Mouse (Mus musculus): ENCODE measurements around the gene Rimbp2. TPM values are rescaled to one million over a fixed set of nuclear protein-coding genes. Genes with fewer than 3 reads are reported as not detected.
"Not testable (repeated sequence)": the region's sequence is repeated elsewhere in the genome, so short reads cannot be mapped to it uniquely, and the experiment has no call there.

Gene Rimbp2
- polyA plus RNA-seq, 1 experiment: 1.1 TPM

DNA sequence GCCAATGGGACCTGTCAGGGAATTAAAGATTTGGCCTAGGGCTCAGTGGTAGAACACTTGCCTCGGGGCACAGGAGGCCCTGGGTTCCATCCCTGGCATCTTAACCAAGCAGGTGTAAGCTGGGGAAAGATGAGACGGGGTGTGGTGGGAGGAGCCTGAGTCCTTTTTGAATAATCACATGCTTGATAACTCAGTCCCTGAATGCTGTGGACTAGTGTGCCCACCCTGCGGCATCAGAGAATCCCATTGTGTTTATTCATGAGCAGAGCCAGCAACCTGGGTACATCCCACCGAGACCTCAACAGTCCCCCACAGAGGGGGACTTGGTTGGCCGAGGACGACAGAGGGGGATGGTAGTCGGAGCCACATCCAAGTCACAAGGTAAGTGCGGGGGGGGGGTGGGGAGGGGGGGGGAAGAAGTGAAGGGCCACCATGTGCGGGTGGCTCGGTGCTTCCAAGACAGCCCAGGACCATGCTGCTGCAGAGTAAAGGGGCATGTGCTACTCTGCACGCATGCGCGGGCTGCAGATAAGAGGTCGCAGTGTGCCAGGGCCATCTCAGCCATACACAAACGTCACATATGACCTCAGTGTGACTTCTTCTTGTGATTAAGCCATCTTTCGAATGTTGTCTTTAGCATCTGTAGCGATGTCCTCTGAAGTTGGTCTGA is 214.0 kb downstream of the Rimbp2 start:
- 44% methylated on average over 17 of the region's 17 CpGs for WGBS
- TF ChIP-seq CTCF (IDR thresholded peaks at IDR 0.05; ENCODE audit: extremely low read depth, insufficient read length, insufficient replicate concordance, low read depth, low read length) (no peak), POLR2A (IDR thresholded peaks at IDR 0.05; ENCODE audit: low read depth, low read length) (no peak)
- Histone ChIP-seq H3K27ac (ENCODE audit: insufficient read depth, low read depth, low read length) (no peak overlapping the region), H3K27me3 (ENCODE audit: control insufficient read depth, insufficient read depth, low read length) (no peaks in the 10 kb centered on the region), H3K36me3 (ENCODE audit: control insufficient read depth, insufficient read depth, low read length) (no peaks in the 10 kb centered on the region), H3K4me3 (ENCODE audit: low read depth, low read length) (no peak overlapping the region), H3K4me1 (ENCODE audit: control insufficient read depth, insufficient read depth, insufficient read length, low read length) (no peaks in the 10 kb centered on the region)

DNA sequence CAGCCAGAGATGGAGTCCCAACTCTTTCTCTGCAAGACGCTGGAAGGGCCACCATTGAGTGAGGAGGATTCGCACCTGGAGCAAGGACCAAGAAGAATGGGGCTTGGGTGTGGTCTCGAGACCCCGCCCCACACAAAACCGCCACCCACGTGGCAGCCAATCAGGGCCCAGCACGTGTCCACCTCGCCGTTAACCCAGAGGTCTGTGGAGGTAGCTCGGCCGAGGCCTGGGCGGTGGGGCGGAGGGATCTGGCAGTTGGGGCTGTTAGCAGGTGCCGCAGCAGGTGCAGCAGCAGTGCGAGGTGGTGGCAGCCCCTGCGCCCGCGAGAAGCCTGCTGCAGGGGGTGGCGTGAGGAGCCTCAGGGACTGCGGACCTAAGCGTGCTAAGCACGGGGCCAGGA is 217.4 kb downstream of the Rimbp2 start:
- H3K4me1 ChIP-seq (ENCODE audit: control insufficient read depth, insufficient read depth, insufficient read length, low read length): no peaks in the 10 kb centered on the region
- TF ChIP-seq CTCF (IDR thresholded peaks at IDR 0.05; ENCODE audit: extremely low read depth, insufficient read length, insufficient replicate concordance, low read depth, low read length): no peak
- TF ChIP-seq POLR2A (IDR thresholded peaks at IDR 0.05; ENCODE audit: low read depth, low read length): no peak
- 67% methylated on average over 22 of the region's 22 CpGs for WGBS

GRCm38 (mm10) chr5:128733955-128734354 is 219.3 kb downstream of the Rimbp2 start:
- WGBS: 3% methylated on average over 6 of the region's 6 CpGs
- H3K4me1 ChIP-seq (ENCODE audit: control insufficient read depth, insufficient read depth, insufficient read length, low read length): no peaks in the 10 kb centered on the region
- peak; percentile 58; the same call in 1 of the 2 replicates for TF ChIP-seq CTCF (IDR thresholded peaks at IDR 0.05; ENCODE audit: extremely low read depth, insufficient read length, insufficient replicate concordance, low read depth, low read length)
- no peak for TF ChIP-seq POLR2A (IDR thresholded peaks at IDR 0.05; ENCODE audit: low read depth, low read length)
- H3K4me3 ChIP-seq (ENCODE audit: low read depth, low read length): no peak overlapping the region
- H3K27me3 ChIP-seq (ENCODE audit: control insufficient read depth, insufficient read depth, low read length): no peaks in the 10 kb centered on the region
- H3K27ac ChIP-seq (ENCODE audit: insufficient read depth, low read depth, low read length): no peak overlapping the region
- H3K36me3 ChIP-seq (ENCODE audit: control insufficient read depth, insufficient read depth, low read length): no peaks in the 10 kb centered on the region

More for the DNA sequence above, 217.4 kb downstream of the Rimbp2 start:
- H3K27ac ChIP-seq (ENCODE audit: insufficient read depth, low read depth, low read length): no peak overlapping the region
- no peak overlapping the region for H3K4me3 ChIP-seq (ENCODE audit: low read depth, low read length)
- H3K36me3 ChIP-seq (ENCODE audit: control insufficient read depth, insufficient read depth, low read length): no peaks in the 10 kb centered on the region
- H3K27me3 ChIP-seq (ENCODE audit: control insufficient read depth, insufficient read depth, low read length): no peaks in the 10 kb centered on the region

DNA sequence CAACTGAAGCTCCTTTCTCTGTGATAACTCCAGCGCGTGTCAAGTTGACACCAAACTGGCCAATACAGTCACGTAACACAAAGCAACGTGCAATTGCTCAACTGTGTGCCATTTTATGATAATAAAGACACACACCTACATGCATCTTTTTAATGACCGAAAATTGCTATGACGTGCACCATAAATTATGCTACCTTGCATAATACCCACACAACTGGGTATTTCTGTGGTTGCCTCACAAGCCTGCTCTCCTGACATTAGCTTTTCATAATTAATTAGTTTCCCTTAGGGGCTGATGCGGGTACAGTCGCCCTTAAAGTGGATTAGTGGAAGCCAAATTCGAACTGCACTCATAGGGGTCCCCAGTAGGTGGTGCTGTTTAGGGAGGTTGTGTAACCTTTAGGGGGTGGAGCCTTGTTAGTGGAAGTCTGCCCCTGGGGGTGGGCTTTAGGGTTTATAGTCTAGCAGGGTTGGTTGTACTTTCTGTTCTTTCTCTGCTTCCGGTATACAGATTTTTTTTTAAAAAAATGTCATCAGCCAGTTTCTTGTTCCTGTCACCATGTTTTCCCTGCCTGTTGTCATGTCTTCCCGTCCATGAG is 220.8 kb downstream of the Rimbp2 start:
- Histone ChIP-seq H3K27me3 (ENCODE audit: control insufficient read depth, insufficient read depth, low read length) (no peaks in the 10 kb centered on the region), H3K36me3 (ENCODE audit: control insufficient read depth, insufficient read depth, low read length) (no peaks in the 10 kb centered on the region), H3K4me1 (ENCODE audit: control insufficient read depth, insufficient read depth, insufficient read length, low read length) (no peaks in the 10 kb centered on the region), H3K4me3 (ENCODE audit: low read depth, low read length) (no peak overlapping the region), H3K27ac (ENCODE audit: insufficient read depth, low read depth, low read length) (no peak overlapping the region)
- no peak for TF ChIP-seq POLR2A (IDR thresholded peaks at IDR 0.05; ENCODE audit: low read depth, low read length)
- 70% methylated on average over 11 of the region's 11 CpGs for WGBS

DNA sequence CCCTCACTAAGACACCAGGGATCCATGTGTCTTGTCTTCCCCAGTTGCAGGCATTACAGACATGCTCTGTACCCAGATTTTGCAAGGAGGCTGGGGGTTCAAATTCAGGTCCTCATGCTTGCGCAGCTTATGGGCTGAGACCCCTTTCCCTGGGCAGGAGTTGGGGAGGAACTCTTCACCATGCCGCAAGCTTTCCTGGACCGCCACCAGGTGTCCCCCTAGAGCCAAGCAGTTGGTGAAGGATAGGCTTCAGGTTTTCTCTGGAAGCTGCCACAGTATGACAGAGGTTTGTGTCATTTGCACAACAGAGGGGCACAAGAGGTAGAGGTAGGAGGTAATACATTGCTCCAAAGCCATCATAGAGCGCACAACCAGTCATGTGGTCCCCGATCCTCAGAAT is 222.7 kb downstream of the Rimbp2 start:
- Histone ChIP-seq H3K4me3 (ENCODE audit: low read depth, low read length) (no peak overlapping the region), H3K27ac (ENCODE audit: insufficient read depth, low read depth, low read length) (no peak overlapping the region), H3K36me3 (ENCODE audit: control insufficient read depth, insufficient read depth, low read length) (no peaks in the 10 kb centered on the region), H3K27me3 (ENCODE audit: control insufficient read depth, insufficient read depth, low read length) (no peaks in the 10 kb centered on the region), H3K4me1 (ENCODE audit: control insufficient read depth, insufficient read depth, insufficient read length, low read length) (no peaks in the 10 kb centered on the region)
- no peak for TF ChIP-seq CTCF (IDR thresholded peaks at IDR 0.05; ENCODE audit: extremely low read depth, insufficient read length, insufficient replicate concordance, low read depth, low read length)
- TF ChIP-seq POLR2A (IDR thresholded peaks at IDR 0.05; ENCODE audit: low read depth, low read length): no peak
- WGBS: 46% methylated on average over 5 of the region's 5 CpGs

GRCm38 (mm10) chr5:128729341-128729740 is 223.9 kb downstream of the Rimbp2 start:
- H3K4me3 ChIP-seq (ENCODE audit: low read depth, low read length): no peak overlapping the region
- no peaks in the 10 kb centered on the region for H3K27me3 ChIP-seq (ENCODE audit: control insufficient read depth, insufficient read depth, low read length)
- no peaks in the 10 kb centered on the region for H3K4me1 ChIP-seq (ENCODE audit: control insufficient read depth, insufficient read depth, insufficient read length, low read length)
- H3K27ac ChIP-seq (ENCODE audit: insufficient read depth, low read depth, low read length): no peak overlapping the region
- 76% methylated on average over 5 of the region's 5 CpGs for WGBS
- no peaks in the 10 kb centered on the region for H3K36me3 ChIP-seq (ENCODE audit: control insufficient read depth, insufficient read depth, low read length)
- TF ChIP-seq CTCF (IDR thresholded peaks at IDR 0.05; ENCODE audit: extremely low read depth, insufficient read length, insufficient replicate concordance, low read depth, low read length) (no peak), POLR2A (IDR thresholded peaks at IDR 0.05; ENCODE audit: low read depth, low read length) (no peak)

GRCm38 (mm10) chr5:128720461-128720860 is 232.8 kb downstream of the Rimbp2 start:
- not testable (repeated sequence) for H3K4me3 ChIP-seq (ENCODE audit: low read depth, low read length); H3K36me3 ChIP-seq (ENCODE audit: control insufficient read depth, insufficient read depth, low read length); H3K27me3 ChIP-seq (ENCODE audit: control insufficient read depth, insufficient read depth, low read length); H3K4me1 ChIP-seq (ENCODE audit: control insufficient read depth, insufficient read depth, insufficient read length, low read length); H3K27ac ChIP-seq (ENCODE audit: insufficient read depth, low read depth, low read length)
- WGBS: 88% methylated on average over 11 of the region's 11 CpGs
